Comparison of ENCODE assay signal across 16 mouse cellular contexts in the genomic region with DNA sequence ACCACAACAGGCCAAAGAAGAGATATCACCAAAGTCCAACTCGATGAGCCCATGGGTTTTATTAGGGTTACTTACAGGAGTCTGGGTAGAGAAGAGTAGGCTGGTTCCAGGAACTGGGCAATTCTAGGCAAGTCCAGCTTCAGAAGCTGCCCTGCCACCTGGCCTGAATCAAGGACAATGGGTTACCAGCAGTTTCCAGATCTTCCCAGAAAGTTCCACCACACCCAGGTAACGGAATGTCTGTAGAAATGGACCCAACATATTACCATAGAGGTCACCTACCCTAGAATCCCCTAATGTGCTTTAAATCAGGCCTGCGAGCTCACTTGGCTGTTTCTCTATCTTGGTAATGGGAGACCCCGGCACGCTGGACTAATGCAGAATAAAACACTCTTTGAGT. TPM values are rescaled to one million over a fixed set of nuclear protein-coding genes. Genes with fewer than 3 reads are reported as not detected.
DNase-seq lines count a peak whose midpoint lies in the region; ATAC-seq and TF ChIP-seq lines count a peak whose summit lies in the region.
"Had no signal": no experiment of that assay in that cellular context is flagged by ENCODE, and none has a peak within 500 bp of the region (broad histone marks: within the 10 kb centered on the region; RNA-seq: fewer than 3 reads in every experiment).

No protein-coding gene starts in this region.

- 93% methylated on average over 5 of the region's 5 CpGs for WGBS in kidney, embryonic 15.5 days
- 96% methylated on average over 5 of the region's 5 CpGs for WGBS in stomach, embryonic 14.5 days
- 96% methylated on average over 5 of the region's 5 CpGs for WGBS in stomach, postnatal 0 days
- 91% methylated on average over 5 of the region's 5 CpGs for WGBS in embryonic facial prominence, embryonic 14.5 days
- 89% methylated on average over 5 of the region's 5 CpGs for WGBS in heart, embryonic 11.5 days (ENCODE audit: insufficient replicate concordance)

- no peaks in the 10 kb centered on the region for H3K27me3 ChIP-seq in kidney, embryonic 15.5 days
- H3K27me3 ChIP-seq in stomach, embryonic 14.5 days (ENCODE audit: control insufficient read depth, insufficient read depth, low read length): no peaks in the 10 kb centered on the region
- H3K27me3 ChIP-seq in stomach, postnatal 0 days (ENCODE audit: control insufficient read depth, insufficient read depth, low read length): no peaks in the 10 kb centered on the region
- no peaks in the 10 kb centered on the region for H3K27me3 ChIP-seq in embryonic facial prominence, embryonic 14.5 days (replicated peaks; ENCODE audit: control insufficient read depth, insufficient read depth, low read length)
- H3K27me3 ChIP-seq in heart, embryonic 11.5 days (ENCODE audit: control insufficient read depth, insufficient read depth, low read length): no peaks in the 10 kb centered on the region
- H3K27me3 ChIP-seq: neural tube, embryonic 12.5 days had no signal

- no peak for TF ChIP-seq CTCF in stomach, postnatal 0 days (IDR thresholded peaks at IDR 0.05; ENCODE audit: low read depth)

- H3K36me3 ChIP-seq in kidney, embryonic 15.5 days: no peaks in the 10 kb centered on the region
- no peaks in the 10 kb centered on the region for H3K36me3 ChIP-seq in stomach, embryonic 14.5 days (ENCODE audit: control insufficient read depth, insufficient read depth, low read length)
- no peaks in the 10 kb centered on the region for H3K36me3 ChIP-seq in stomach, postnatal 0 days (ENCODE audit: control insufficient read depth, insufficient read depth, low read length)
- H3K36me3 ChIP-seq in embryonic facial prominence, embryonic 14.5 days (ENCODE audit: control insufficient read depth, insufficient read depth, low read length): no peaks in the 10 kb centered on the region
- no peaks in the 10 kb centered on the region for H3K36me3 ChIP-seq in heart, embryonic 11.5 days (ENCODE audit: control insufficient read depth, insufficient read depth, low read length)
- H3K36me3 ChIP-seq: neural tube, embryonic 12.5 days had no signal

- no peak for DNase-seq in kidney, adult 8-10 months
- DNase-seq in stomach, postnatal 0 days (ENCODE audit: low spot score): no peak
- no peak for DNase-seq in embryonic facial prominence, embryonic 14.5 days (ENCODE audit: low spot score)
- DNase-seq in frontal cortex, postnatal 36 days (ENCODE audit: low spot score in 2 of 2): no peak
- DNase-seq: adrenal gland, adult 2 months; cerebellum, adult 11 months; cerebellum, postnatal 36 days; gastrocnemius, postnatal 36 days; kidney, postnatal 10 days; right cerebral cortex, postnatal 14 days; thymus, postnatal 14 days had no signal

- peak overlapping the region; percentile 92; the same call in 1 of the 2 replicates for H3K27ac ChIP-seq in kidney, embryonic 15.5 days
- H3K27ac ChIP-seq in stomach, embryonic 14.5 days (ENCODE audit: low read length): peak overlapping the region; percentile 34; the same call in 1 of the 2 replicates
- H3K27ac ChIP-seq in stomach, postnatal 0 days (replicated peaks): no peak overlapping the region
- H3K27ac ChIP-seq in embryonic facial prominence, embryonic 14.5 days (replicated peaks; ENCODE audit: low read depth, low read length): peak overlapping the region; percentile 83
- no peak overlapping the region for H3K27ac ChIP-seq in heart, embryonic 11.5 days (ENCODE audit: low read depth, low read length)
- H3K27ac ChIP-seq: left cerebral cortex, adult 2 months; neural tube, embryonic 12.5 days had no signal

- no peak overlapping the region for H3K9ac ChIP-seq in kidney, embryonic 15.5 days
- H3K9ac ChIP-seq in stomach, embryonic 14.5 days (replicated peaks; ENCODE audit: low read depth, low read length): no peak overlapping the region
- H3K9ac ChIP-seq in stomach, postnatal 0 days (ENCODE audit: low read length): no peak overlapping the region
- no peak overlapping the region for H3K9ac ChIP-seq in embryonic facial prominence, embryonic 14.5 days (ENCODE audit: low read depth, low read length)
- H3K9ac ChIP-seq in heart, embryonic 11.5 days (ENCODE audit: low read depth, low read length): no peak overlapping the region
- H3K9ac ChIP-seq: neural tube, embryonic 12.5 days had no signal

- no peak overlapping the region for H3K4me3 ChIP-seq in kidney, embryonic 15.5 days (replicated peaks)
- H3K4me3 ChIP-seq in stomach, embryonic 14.5 days (ENCODE audit: low read depth, low read length): no peak overlapping the region
- no peak overlapping the region for H3K4me3 ChIP-seq in stomach, postnatal 0 days (ENCODE audit: low read depth, low read length)
- no peak overlapping the region for H3K4me3 ChIP-seq in embryonic facial prominence, embryonic 14.5 days (ENCODE audit: low read depth, low read length)
- H3K4me3 ChIP-seq in heart, embryonic 11.5 days (ENCODE audit: low read depth, low read length): no peak overlapping the region
- H3K4me3 ChIP-seq: left cerebral cortex, adult 2 months; neural tube, embryonic 12.5 days had no signal

- no peak overlapping the region for H3K4me2 ChIP-seq in kidney, embryonic 15.5 days
- H3K4me2 ChIP-seq in stomach, embryonic 14.5 days (replicated peaks; ENCODE audit: low read depth, low read length): no peak overlapping the region
- no peak overlapping the region for H3K4me2 ChIP-seq in stomach, postnatal 0 days (replicated peaks; ENCODE audit: low read depth)
- H3K4me2 ChIP-seq in embryonic facial prominence, embryonic 14.5 days (ENCODE audit: low read depth, low read length): no peak overlapping the region
- H3K4me2 ChIP-seq in heart, embryonic 11.5 days: no peak overlapping the region
- H3K4me2 ChIP-seq: neural tube, embryonic 12.5 days had no signal

- no peaks in the 10 kb centered on the region for H3K9me3 ChIP-seq in kidney, embryonic 15.5 days (replicated peaks)
- H3K9me3 ChIP-seq in stomach, embryonic 14.5 days (ENCODE audit: control insufficient read depth, low read depth, low read length): no peaks in the 10 kb centered on the region
- H3K9me3 ChIP-seq in stomach, postnatal 0 days (ENCODE audit: control insufficient read depth, low read length): no peaks in the 10 kb centered on the region
- H3K9me3 ChIP-seq in embryonic facial prominence, embryonic 14.5 days (ENCODE audit: control insufficient read depth, low read length): no peaks in the 10 kb centered on the region
- no peaks in the 10 kb centered on the region for H3K9me3 ChIP-seq in heart, embryonic 11.5 days (replicated peaks; ENCODE audit: control insufficient read depth, low read length)
- H3K9me3 ChIP-seq: neural tube, embryonic 12.5 days had no signal

- no peak for ATAC-seq in kidney, embryonic 15.5 days (replicated peaks; ENCODE audit: low FRiP score)
- no peak for ATAC-seq in stomach, embryonic 14.5 days (ENCODE audit: insufficient number of reproducible peaks, insufficient read depth, low FRiP score, low read depth)
- ATAC-seq in stomach, postnatal 0 days (ENCODE audit: low FRiP score, low TSS enrichment): no peak
- ATAC-seq in embryonic facial prominence, embryonic 14.5 days (ENCODE audit: low read depth): no peak
- ATAC-seq in heart, embryonic 11.5 days (replicated peaks; ENCODE audit: insufficient number of reproducible peaks, low FRiP score, low TSS enrichment): no peak

- no peak for TF ChIP-seq EP300 in stomach, postnatal 0 days (optimal IDR thresholded peaks at IDR 0.05)

- peaks cover 27% of the 10 kb centered on the region for H3K4me1 ChIP-seq in kidney, embryonic 15.5 days
- H3K4me1 ChIP-seq in stomach, embryonic 14.5 days (ENCODE audit: control insufficient read depth, insufficient read depth, low read length): peaks cover 20% of the 10 kb centered on the region
- H3K4me1 ChIP-seq in stomach, postnatal 0 days (replicated peaks; ENCODE audit: control insufficient read depth, insufficient read depth): peaks cover 10% of the 10 kb centered on the region
- H3K4me1 ChIP-seq in embryonic facial prominence, embryonic 14.5 days (ENCODE audit: control insufficient read depth, insufficient read depth, low read length): peaks cover 35% of the 10 kb centered on the region
- H3K4me1 ChIP-seq in heart, embryonic 11.5 days (ENCODE audit: control insufficient read depth, insufficient read depth, low read length): peaks cover 16% of the 10 kb centered on the region

RNA-seq across cellular contexts. Expression of a gene that starts 29.8 kb away (rescaled TPM):
- polyA plus RNA-seq in kidney, embryonic 15.5 days (2015; fragmentation: Nextera tagmentation; extraction: Ambion mirVana): 25.7 and 27.7 TPM in 2 replicates
- 29.7 and 31.2 TPM in 2 replicates for polyA plus RNA-seq in stomach, embryonic 14.5 days (2014; fragmentation: Nextera tagmentation; extraction: Ambion mirVana)
- 10.4 and 10.5 TPM in 2 replicates for polyA plus RNA-seq in stomach, postnatal 0 days (2015; fragmentation: Nextera tagmentation; extraction: Ambion mirVana)
- 19.3 and 20.5 TPM in 2 replicates for polyA plus RNA-seq in embryonic facial prominence, embryonic 14.5 days (2014; fragmentation: Nextera tagmentation; extraction: Ambion mirVana)
- polyA plus RNA-seq in heart, embryonic 11.5 days (2014; fragmentation: Nextera tagmentation; extraction: Ambion mirVana): 10.1 and 11.0 TPM in 2 replicates

Comparison
In these comparisons a context has a peak if more than half of its experiments do, and no peak if none do; other contexts are left out.
1. H3K27ac ChIP-seq: peak in kidney, embryonic 15.5 days (single experiment), stomach, embryonic 14.5 days (single experiment) and embryonic facial prominence, embryonic 14.5 days (single experiment); none in stomach, postnatal 0 days (single experiment) and heart, embryonic 11.5 days (single experiment).